Mouse (Mus musculus): ENCODE measurements around the gene Endod1. TPM values are rescaled to one million over a fixed set of nuclear protein-coding genes. Genes with fewer than 3 reads are reported as not detected.
"Not testable (repeated sequence)": the region's sequence is repeated elsewhere in the genome, so short reads cannot be mapped to it uniquely, and the experiment has no call there.

Gene Endod1
- total RNA-seq, 2 experiments from 2014 or later: 59.7 to 68.6 TPM

GRCm38 (mm10) chr9:14382256-14382791, 1.0 kb upstream of the Endod1 start:
- intact Hi-C loops (cut with DNase I): loop anchor here (5.0 kb wide), 1 partner anchor 120 kb away; the partner anchor contains the start of genes Cwc15 and Kdm4d
- DNase-seq (ENCODE audit: low spot score in 2 of 2): no peak

- DNase-seq (ENCODE audit: low spot score in 2 of 2): peak; percentile 86 to 88
- intact Hi-C loops (cut with DNase I): loop anchor here (5.0 kb wide), 1 partner anchor 122 kb away; the partner anchor contains the start of genes Cwc15 and Kdm4d
These were observed 671 bp downstream of the Endod1 start for GRCm38 (mm10) chr9:14380386-14381285.

DNA sequence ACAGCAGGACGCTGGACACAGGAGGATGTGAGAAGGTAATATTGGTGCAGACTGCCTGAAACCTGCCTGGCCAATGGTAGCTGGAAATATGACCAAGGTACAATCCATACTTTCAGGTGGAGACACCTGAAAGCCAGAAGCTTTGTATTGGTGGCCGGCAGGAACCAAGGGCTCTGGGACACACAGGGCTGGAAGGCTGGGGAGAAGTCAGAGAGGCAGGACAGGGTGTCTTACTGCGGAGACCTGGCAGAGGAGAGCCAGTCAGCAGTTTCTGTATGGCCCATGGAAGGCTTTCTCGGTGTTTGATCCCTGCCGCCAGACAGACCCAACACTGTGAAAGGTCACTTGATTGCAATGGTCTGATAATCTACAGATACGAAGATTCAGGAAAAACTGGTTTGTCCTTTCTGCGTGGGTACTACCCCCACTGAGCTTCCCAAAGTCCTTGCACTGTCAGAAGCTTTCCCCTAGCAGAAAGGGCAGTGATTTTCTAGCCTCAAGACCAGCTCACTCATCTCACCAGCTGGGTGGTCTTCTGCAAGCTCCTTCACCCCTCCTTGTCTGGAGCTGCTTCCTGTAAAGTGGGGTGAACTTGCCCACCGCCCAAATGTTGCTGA, 1.4 kb downstream of the Endod1 start:
- DNase-seq (ENCODE audit: low spot score in 2 of 2): peak in 1 of 2 experiments; percentile 18
- intact Hi-C loops (cut with DNase I): loop anchor here (5.0 kb wide), 1 partner anchor 122 kb away; the partner anchor contains the start of genes Cwc15 and Kdm4d

DNA sequence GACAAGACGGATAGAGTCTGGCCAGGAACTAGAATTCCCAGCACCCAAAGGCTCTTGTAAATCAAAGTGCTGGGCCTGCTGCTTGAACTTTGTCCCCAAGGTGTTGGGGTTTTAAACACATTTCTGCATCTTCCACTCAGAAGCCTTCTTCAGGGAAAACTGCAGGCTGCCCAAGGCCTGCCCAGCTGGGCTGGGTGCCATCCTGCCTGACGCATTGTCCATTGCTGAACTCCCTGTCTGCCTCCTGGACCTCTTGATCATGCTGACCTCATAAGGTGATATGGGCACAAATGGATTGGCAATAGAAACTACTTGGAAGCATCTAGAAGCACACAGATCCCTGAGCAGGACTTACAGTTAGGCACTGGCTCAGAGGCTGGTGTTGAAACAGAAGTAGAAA, 3.2 kb downstream of the Endod1 start:
- intact Hi-C loops (cut with DNase I): no loop called here
- DNase-seq (ENCODE audit: low spot score in 2 of 2): no peak

GRCm38 (mm10) chr9:14376149-14376548, 5.2 kb downstream of the Endod1 start:
- DNase-seq (ENCODE audit: low spot score in 2 of 2): no peak

GRCm38 (mm10) chr9:14372440-14372839, 8.9 kb downstream of the Endod1 start:
- intact Hi-C loops (cut with DNase I): no loop called here

More at GRCm38 (mm10) chr9:14376149-14376548, 5.2 kb downstream of the Endod1 start:
- intact Hi-C loops (cut with DNase I): no loop called here

GRCm38 (mm10) chr9:14369271-14369670, 12.0 kb downstream of the Endod1 start:
- DNase-seq (ENCODE audit: low spot score in 2 of 2): no peak
- intact Hi-C loops (cut with DNase I): no loop called here

More at GRCm38 (mm10) chr9:14372440-14372839, 8.9 kb downstream of the Endod1 start:
- no peak for DNase-seq (ENCODE audit: low spot score in 2 of 2)

GRCm38 (mm10) chr9:14367850-14368249, 13.5 kb downstream of the Endod1 start:
- intact Hi-C loops (cut with DNase I): no loop called here
- no peak for DNase-seq (ENCODE audit: low spot score in 2 of 2)

DNA sequence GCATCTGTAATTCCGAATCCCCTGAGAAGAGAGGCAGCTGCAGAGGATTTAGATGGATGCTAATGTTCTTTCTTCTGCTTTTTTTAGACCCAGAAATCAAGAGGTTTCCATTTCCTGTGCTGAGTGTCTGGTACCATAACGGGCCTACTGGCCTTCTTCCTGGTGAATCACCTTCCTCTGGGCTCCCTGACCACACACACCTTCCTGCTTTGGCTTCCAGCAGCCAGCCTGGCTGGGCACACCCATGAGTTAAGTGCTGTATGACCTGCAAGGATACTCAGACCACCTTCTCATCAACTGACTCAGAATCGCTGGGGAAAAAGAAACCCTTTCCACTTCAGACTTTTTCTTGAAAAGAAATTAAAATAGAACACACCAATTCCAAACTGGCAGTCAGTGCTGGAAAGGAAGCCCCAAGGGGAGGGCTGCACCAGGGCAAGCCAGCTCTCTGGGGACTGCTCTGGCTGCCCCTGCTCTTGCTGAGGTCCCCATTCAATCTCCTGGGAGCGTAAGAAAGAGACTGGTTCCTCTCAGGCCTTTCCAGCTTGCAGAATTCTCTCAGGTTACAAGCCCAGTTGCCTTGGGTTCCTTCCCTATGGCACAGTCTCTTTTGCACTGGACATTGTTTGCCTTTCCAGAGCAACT, 15.7 kb downstream of the Endod1 start:
- intact Hi-C loops (cut with DNase I): no loop called here
- DNase-seq (ENCODE audit: low spot score in 2 of 2): no peak

DNA sequence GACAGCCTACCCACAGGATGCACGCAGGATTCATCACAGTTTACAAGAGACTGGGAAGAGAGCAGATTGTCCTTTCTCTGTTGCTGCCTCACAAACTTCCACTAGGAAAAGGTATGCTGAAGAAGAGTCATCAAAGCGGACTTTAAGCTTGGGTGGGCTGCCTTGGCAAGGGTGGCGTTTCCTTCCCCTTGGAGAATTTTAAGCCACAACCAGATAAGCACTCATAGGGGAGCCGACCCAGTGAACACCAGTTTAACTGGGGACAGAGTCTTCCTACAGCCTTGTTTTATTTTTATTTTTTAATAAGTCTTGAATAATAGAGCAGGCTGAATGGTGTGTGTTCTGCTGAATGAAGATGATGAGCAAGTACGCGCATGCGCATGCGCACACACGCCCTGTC, 16.6 kb downstream of the Endod1 start:
- DNase-seq (ENCODE audit: low spot score in 2 of 2): no peak
- intact Hi-C loops (cut with DNase I): no loop called here

GRCm38 (mm10) chr9:14363540-14363939, 17.8 kb downstream of the Endod1 start:
- intact Hi-C loops (cut with DNase I): no loop called here
- no peak for DNase-seq (ENCODE audit: low spot score in 2 of 2)

DNA sequence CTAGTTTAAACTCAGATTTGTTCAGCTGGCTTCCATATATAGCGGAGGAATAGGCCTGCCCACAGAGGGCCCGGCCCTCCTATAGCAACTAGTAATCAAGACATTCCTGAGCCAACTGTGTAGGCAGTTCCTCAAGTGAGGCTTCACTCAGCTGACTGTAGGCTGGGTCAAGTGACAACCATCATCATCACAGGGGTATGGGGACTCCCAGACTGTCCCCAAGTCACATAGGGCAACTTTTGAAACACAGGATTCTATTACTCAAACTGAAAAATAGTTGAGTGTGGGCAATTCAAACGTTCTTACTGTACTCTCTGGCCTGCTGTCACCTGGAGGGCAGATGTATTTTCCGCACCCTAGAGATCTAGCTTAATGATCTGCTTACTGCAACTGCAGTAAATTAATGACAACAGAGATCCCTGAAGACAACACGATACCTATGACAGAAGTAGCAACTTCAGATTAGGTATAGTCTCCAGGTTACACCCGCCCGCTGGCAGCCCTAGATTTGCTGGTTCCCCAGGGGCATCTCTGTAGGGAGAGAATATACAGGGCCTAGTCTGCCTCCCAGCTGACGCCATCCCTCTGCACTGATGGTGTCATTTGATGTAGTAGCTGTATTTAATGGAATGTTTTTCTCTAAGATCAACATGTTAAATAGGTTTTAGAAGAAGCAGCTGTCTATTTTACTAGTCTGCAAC, 19.1 kb downstream of the Endod1 start:
- DNase-seq (ENCODE audit: low spot score in 2 of 2): no peak
- intact Hi-C loops (cut with DNase I): no loop called here

- intact Hi-C loops (cut with DNase I): no loop called here
These were observed 24.3 kb downstream of the Endod1 start for GRCm38 (mm10) chr9:14357033-14357432.

GRCm38 (mm10) chr9:14354852-14355251, 26.5 kb downstream of the Endod1 start:
- no peak for DNase-seq (ENCODE audit: low spot score in 2 of 2)
- intact Hi-C loops (cut with DNase I): no loop called here

More at GRCm38 (mm10) chr9:14357033-14357432, 24.3 kb downstream of the Endod1 start:
- no peak for DNase-seq (ENCODE audit: low spot score in 2 of 2)

DNA sequence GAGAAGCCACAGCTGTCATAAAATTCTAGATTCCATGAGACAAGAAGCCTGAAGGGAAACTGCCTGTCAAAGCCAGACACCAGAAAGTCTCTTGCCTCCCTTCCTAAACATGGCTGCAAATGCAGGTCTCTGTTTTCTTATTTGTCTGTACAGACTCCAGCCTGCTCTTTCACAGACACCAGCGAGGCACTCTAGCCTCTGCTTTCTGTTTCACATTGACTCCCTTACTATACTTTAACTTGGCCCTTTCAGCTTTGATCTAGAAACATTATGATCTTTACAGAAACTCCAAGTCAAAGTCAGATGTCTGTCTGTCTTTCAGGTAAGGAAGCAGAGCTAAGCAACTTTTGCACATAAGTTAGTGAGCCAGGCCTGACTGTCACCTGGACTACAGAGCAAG, 29.0 kb downstream of the Endod1 start:
- intact Hi-C loops (cut with DNase I): no loop called here

DNA sequence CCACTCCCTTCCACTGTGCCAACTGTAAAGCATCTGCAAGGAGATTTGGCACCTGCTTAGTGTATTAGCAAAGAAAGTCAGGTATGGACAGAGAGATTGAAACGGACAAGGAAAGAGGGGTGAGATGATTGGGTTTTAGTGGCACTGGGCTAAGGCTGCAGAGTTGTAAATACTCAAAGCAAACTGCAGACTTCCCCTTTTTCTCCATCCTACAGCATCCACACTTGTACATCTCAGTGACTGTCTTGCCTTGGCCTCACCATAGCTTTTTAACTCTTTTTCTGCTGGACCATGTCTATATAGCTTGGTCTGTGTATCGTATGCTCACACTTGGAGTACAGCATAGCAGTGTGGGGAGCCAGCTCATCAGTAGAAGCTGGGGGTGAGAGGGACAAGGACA, 30.5 kb downstream of the Endod1 start:
- DNase-seq (ENCODE audit: low spot score in 2 of 2): no peak
- intact Hi-C loops (cut with DNase I): no loop called here

More for the DNA sequence above, 29.0 kb downstream of the Endod1 start:
- DNase-seq (ENCODE audit: low spot score in 2 of 2): no peak

- DNase-seq (ENCODE audit: low spot score in 2 of 2): no peak
- intact Hi-C loops (cut with DNase I): no loop called here
These were observed 31.9 kb downstream of the Endod1 start for GRCm38 (mm10) chr9:14349380-14349779.

- intact Hi-C loops (cut with DNase I): no loop called here
- no peak for DNase-seq (ENCODE audit: low spot score in 2 of 2)
These were observed 32.9 kb downstream of the Endod1 start for GRCm38 (mm10) chr9:14348416-14348815.

- intact Hi-C loops (cut with DNase I); DNase-seq (ENCODE audit: low spot score in 2 of 2): not testable (repeated sequence)
These were observed 35.4 kb downstream of the Endod1 start for GRCm38 (mm10) chr9:14345866-14346265.

Measured in left cerebral cortex, postnatal 36 days (tissue).